Mouse (Mus musculus) MEL (cell line): ENCODE results near the gene Ptgis. TPM values are rescaled to one million over a fixed set of nuclear protein-coding genes. Genes with fewer than 3 reads are reported as not detected.

ENCODE experiments used
- BHLHE40 ChIP-seq: IDR thresholded peaks from 2 replicates; pipeline ENCODE4 v1.6.1; 2012; ENCODE audit warnings: low read depth, mild to moderate bottlenecking, inconsistent platforms, low read length, improper control_type of control experiment, borderline replicate concordance
- E2F4 ChIP-seq: IDR thresholded peaks from 2 replicates; pipeline ENCODE4 v1.6.1; 2011; ENCODE audit warnings: low read depth, low read length, improper control_type of control experiment, borderline replicate concordance
- ELF1 ChIP-seq: IDR thresholded peaks from 2 replicates; pipeline ENCODE4 v1.6.1; 2014; ENCODE audit warnings: low read depth, mild to moderate bottlenecking, inconsistent platforms, low read length, improper control_type of control experiment, moderate library complexity
- GATA1 ChIP-seq: IDR thresholded peaks from 2 replicates; pipeline ENCODE4 v1.6.1; 2011; ENCODE audit warnings: low read depth, low read length, improper control_type of control experiment
- MAX ChIP-seq: IDR thresholded peaks from 2 replicates; pipeline ENCODE4 v1.6.1; 2011; ENCODE audit warnings: low read length, improper control_type of control experiment
- MEF2A ChIP-seq: IDR thresholded peaks from 2 replicates; pipeline ENCODE4 v1.6.1; 2014; ENCODE audit warnings: low read depth, mild to moderate bottlenecking, inconsistent platforms, low read length, improper control_type of control experiment; ENCODE audit not compliant: poor library complexity, insufficient replicate concordance, severe bottlenecking; ENCODE audit errors: extremely low read depth
- MYC ChIP-seq: IDR thresholded peaks from 2 replicates; pipeline ENCODE4 v1.6.1; 2011; ENCODE audit warnings: low read depth, mild to moderate bottlenecking, low read length, improper control_type of control experiment, moderate library complexity
- NRF1 ChIP-seq: IDR thresholded peaks from 2 replicates; pipeline ENCODE4 v1.6.1; 2014; ENCODE audit warnings: low read depth, mild to moderate bottlenecking, inconsistent platforms, low read length, improper control_type of control experiment, moderate library complexity; ENCODE audit not compliant: poor library complexity, insufficient read depth, severe bottlenecking
- POLR2A ChIP-seq, 2 experiments: IDR thresholded peaks; 2 replicates each; pipeline ENCODE4 v1.6.1; 2011 to 2012; ENCODE audit warnings: low read length in 2 of 2, mild to moderate bottlenecking in 2 of 2, control low read depth in 1 of 2, improper control_type of control experiment in 1 of 2, low read depth in 1 of 2, moderate library complexity in 1 of 2; ENCODE audit not compliant: control insufficient read depth in 1 of 2, insufficient read depth in 1 of 2, poor library complexity in 1 of 2
- POLR2AphosphoS5 ChIP-seq: IDR thresholded peaks from 2 replicates; pipeline ENCODE4 v1.6.1; 2012; ENCODE audit warnings: low read depth, borderline replicate concordance, mild to moderate bottlenecking, inconsistent platforms, low read length, moderate library complexity, mixed read lengths
- SIN3A ChIP-seq: IDR thresholded peaks from 2 replicates; pipeline ENCODE4 v1.6.1; 2012; ENCODE audit warnings: low read length, improper control_type of control experiment, inconsistent platforms
- UBTF ChIP-seq: IDR thresholded peaks from 2 replicates; pipeline ENCODE4 v1.6.1; 2012; ENCODE audit warnings: low read depth, mild to moderate bottlenecking, inconsistent platforms, low read length, improper control_type of control experiment, moderate library complexity, borderline replicate concordance; ENCODE audit not compliant: insufficient read depth
- ZKSCAN1 ChIP-seq: IDR thresholded peaks from 2 replicates; pipeline ENCODE4 v1.6.1; 2012; ENCODE audit warnings: low read depth, mild to moderate bottlenecking, inconsistent platforms, low read length, improper control_type of control experiment, moderate library complexity
- ZMIZ1 ChIP-seq: IDR thresholded peaks from 2 replicates; pipeline ENCODE4 v1.6.1; 2012; ENCODE audit warnings: low read depth, mild to moderate bottlenecking, inconsistent platforms, low read length, improper control_type of control experiment, moderate library complexity
- polyA plus RNA-seq, 2 experiments: library from polyadenylated mRNA; stranded (reverse) in 1 of 2; unstranded in 1 of 2; fragments of >175 nt in 1 of 2; fragments of >200 nt in 1 of 2; gene quantifications; 2 replicates each; pipeline versions ENCODE4 v1.2.1 to v1.2.4; 2012; ENCODE audit warnings: low replicate concordance in 2 of 2, low read depth in 1 of 2; ENCODE audit not compliant: insufficient read length in 2 of 2, insufficient read depth in 1 of 2, missing spikeins in 1 of 2
- total RNA-seq: library from RNA; depleted of rRNA; stranded (reverse); fragments of 300-350 nt; gene quantifications from 2 replicates; pipeline ENCODE4 v1.2.3, GENCODE M21; 2012; rRNA removed

Gene Ptgis
- total and polyA plus RNA-seq, 3 experiments, result 7.3 to 12.7 TPM; not detected in 1

DNA sequence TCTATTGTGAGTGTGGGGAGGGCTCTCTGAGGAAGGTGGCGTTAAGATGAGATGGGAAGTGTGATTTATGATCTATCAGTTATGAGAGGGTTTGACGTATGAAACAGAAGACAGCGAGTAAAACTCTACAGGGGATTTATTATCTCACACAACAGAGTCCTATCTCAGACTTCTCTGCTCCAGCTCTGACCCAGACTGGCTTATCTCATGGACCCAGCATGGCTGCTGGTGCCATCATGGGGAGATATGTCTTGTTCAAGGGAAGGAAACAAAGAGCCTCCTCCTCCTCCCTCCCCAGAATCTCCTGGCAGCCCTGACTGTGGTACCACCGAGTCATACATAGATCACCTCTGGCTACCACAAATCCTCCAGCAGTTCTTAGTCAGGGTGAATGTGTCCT lies 98.6 kb downstream of the Ptgis start (continued):
- TF ChIP-seq ZKSCAN1, result no peak
- peak; percentile 77; the same call in 1 of the 2 replicates for TF ChIP-seq MYC
- 0 out of 2 replicates have a peak, but pooled peaks have one; percentile 19 for TF ChIP-seq ELF1
- peak; percentile 53; the same call in 1 of the 2 replicates for TF ChIP-seq BHLHE40
- no peak for TF ChIP-seq POLR2AphosphoS5
- no peak for TF ChIP-seq NRF1
- no peak for TF ChIP-seq ZMIZ1
- peak; percentile 25; the same call in 1 of the 2 replicates for TF ChIP-seq MAX
- TF ChIP-seq POLR2A (IDR thresholded peaks at IDR 0.05; ENCODE audit: control insufficient read depth in 1 of 2, insufficient read depth in 1 of 2, low read depth in 1 of 2, low read length in 2 of 2, poor library complexity in 1 of 2), result no peak
- peak; percentile 100 for TF ChIP-seq GATA1
- TF ChIP-seq E2F4, result no peak
- peak; percentile 40; the same call in 1 of the 2 replicates for TF ChIP-seq MEF2A
- peak; percentile 70; the same call in 1 of the 2 replicates for TF ChIP-seq SIN3A
- no peak for TF ChIP-seq UBTF
- TF ChIP-seq, all 39 proteins: peak for 16

Other genes starting within 250 kb of the Ptgis start
- gene Stau1, start 244.3 kb downstream of the Ptgis start, total RNA-seq, result 14.3 and 15.1 TPM in 2 replicates
- gene Stau1, start 244.3 kb downstream of the Ptgis start, polyA plus RNA-seq, result 10 to 100 TPM in 1 of 2 experiments, not detected in 1; 48.1 TPM
- 125 and 143 TPM in 2 replicates for gene Ddx27, start 225.4 kb downstream of the Ptgis start, total RNA-seq
- gene Ddx27, start 225.4 kb downstream of the Ptgis start, polyA plus RNA-seq, result 100 to 1,000 TPM in 1 of 2 experiments, 10 to 100 TPM in 1; 61.7 to 181 TPM
- gene Znfx1, start 177.6 kb downstream of the Ptgis start, total RNA-seq, result 12.1 and 15.6 TPM in 2 replicates
- gene Znfx1, start 177.6 kb downstream of the Ptgis start, polyA plus RNA-seq, result 10 to 100 TPM in 1 of 2 experiments, not detected in 1; 17.1 TPM
- 0.39 and 0.69 TPM in 2 replicates for gene Kcnb1, start 50.4 kb downstream of the Ptgis start, total RNA-seq
- gene Kcnb1, start 50.4 kb downstream of the Ptgis start, polyA plus RNA-seq, result 1 to 10 TPM in 1 of 2 experiments, not detected in 1; 3.6 TPM
- 4.6 TPM in 2 replicates for gene B4galt5, start 108.6 kb upstream of the Ptgis start, total RNA-seq
- 10 to 100 TPM in 1 of 2 experiments, 1 to 10 TPM in 1; 6.5 to 34.4 TPM for gene B4galt5, start 108.6 kb upstream of the Ptgis start, polyA plus RNA-seq
- gene Slc9a8, start 181.1 kb upstream of the Ptgis start, total RNA-seq, result 15.6 and 16.7 TPM in 2 replicates
- 10 to 100 TPM in 1 of 2 experiments, not detected in 1; 25.8 TPM for gene Slc9a8, start 181.1 kb upstream of the Ptgis start, polyA plus RNA-seq